Mouse (Mus musculus) NIH3T3 (cell line): ENCODE data around the gene Stx1a.

ENCODE experiments used
- DNase-seq: peaks from one replicate; pipeline ENCODE4 v3.0.0-alpha.2; 2012; ENCODE audit warnings: low read depth

The Stx1a gene

GRCm38 (mm10) chr5:135086871-135087270, 63.6 kb downstream of the Stx1a start:
- peak; percentile 45 for DNase-seq

GRCm38 (mm10) chr5:135089653-135090052, 66.4 kb downstream of the Stx1a start, which contains the start of gene Mlxipl:
Gene Mlxipl (plus strand): TSS chr5:135089890.
- no peak for DNase-seq
